Mouse (Mus musculus) ES-Bruce4 (cell line): ENCODE results near the gene Ccdc9. TPM values are rescaled to one million over a fixed set of nuclear protein-coding genes. Genes with fewer than 3 reads are reported as not detected.
"Not testable (repeated sequence)": the region's sequence is repeated elsewhere in the genome, so short reads cannot be mapped to it uniquely, and the experiment has no call there.

Experiments
- H3K27ac ChIP-seq: 2 replicates; pipeline ENCODE4 v1.5.1; 2012; ENCODE audit warnings: low read length, inconsistent platforms; ENCODE audit not compliant: insufficient read depth
- H3K27me3 ChIP-seq: 2 replicates; pipeline ENCODE4 v1.6.1; 2012; ENCODE audit warnings: mild to moderate bottlenecking, low read length, inconsistent platforms; ENCODE audit not compliant: control insufficient read depth, poor library complexity, insufficient read depth, severe bottlenecking
- H3K36me3 ChIP-seq: 2 replicates; pipeline ENCODE4 v1.6.1; 2012; ENCODE audit warnings: inconsistent platforms, mild to moderate bottlenecking, low read length, moderate library complexity; ENCODE audit not compliant: control insufficient read depth, poor library complexity, insufficient read depth, severe bottlenecking
- H3K4me1 ChIP-seq: one replicate; pipeline ENCODE4 v1.8.1; 2011; ENCODE audit warnings: low read length; ENCODE audit not compliant: control insufficient read depth, insufficient read depth
- H3K4me3 ChIP-seq: 2 replicates; pipeline ENCODE4 v1.5.1; 2011; ENCODE audit warnings: low read depth, mild to moderate bottlenecking, low read length
- H3K9ac ChIP-seq: 2 replicates; pipeline ENCODE4 v1.6.1; 2012; ENCODE audit warnings: low read depth, mild to moderate bottlenecking, inconsistent platforms; ENCODE audit not compliant: poor library complexity, severe bottlenecking
- H3K9me3 ChIP-seq: replicated peaks from 2 replicates; pipeline ENCODE4 v1.6.1; 2012; ENCODE audit warnings: mild to moderate bottlenecking, low read length, inconsistent platforms; ENCODE audit not compliant: control insufficient read depth, poor library complexity, insufficient read depth, severe bottlenecking
- CTCF ChIP-seq: IDR thresholded peaks from one replicate; pipeline ENCODE4 v1.8.1; 2011; ENCODE audit warnings: low read depth, low read length
- EP300 ChIP-seq: IDR thresholded peaks from 2 replicates; pipeline ENCODE4 v1.6.1; 2011; ENCODE audit warnings: low read depth, low read length; ENCODE audit not compliant: insufficient read depth
- POLR2A ChIP-seq: IDR thresholded peaks from one replicate; pipeline ENCODE4 v1.8.1; 2011; ENCODE audit warnings: low read length; ENCODE audit not compliant: insufficient read depth
- polyA plus RNA-seq: library from polyadenylated mRNA; stranded (reverse); fragments of >200 nt; gene quantifications from 2 replicates; pipeline ENCODE4 v1.2.4, GENCODE M21; 2011; ENCODE audit warnings: low read depth; ENCODE audit not compliant: missing spikeins, insufficient read depth, insufficient read length

Gene Ccdc9
- polyA plus RNA-seq, 1 experiment = 86.6 TPM

DNA sequence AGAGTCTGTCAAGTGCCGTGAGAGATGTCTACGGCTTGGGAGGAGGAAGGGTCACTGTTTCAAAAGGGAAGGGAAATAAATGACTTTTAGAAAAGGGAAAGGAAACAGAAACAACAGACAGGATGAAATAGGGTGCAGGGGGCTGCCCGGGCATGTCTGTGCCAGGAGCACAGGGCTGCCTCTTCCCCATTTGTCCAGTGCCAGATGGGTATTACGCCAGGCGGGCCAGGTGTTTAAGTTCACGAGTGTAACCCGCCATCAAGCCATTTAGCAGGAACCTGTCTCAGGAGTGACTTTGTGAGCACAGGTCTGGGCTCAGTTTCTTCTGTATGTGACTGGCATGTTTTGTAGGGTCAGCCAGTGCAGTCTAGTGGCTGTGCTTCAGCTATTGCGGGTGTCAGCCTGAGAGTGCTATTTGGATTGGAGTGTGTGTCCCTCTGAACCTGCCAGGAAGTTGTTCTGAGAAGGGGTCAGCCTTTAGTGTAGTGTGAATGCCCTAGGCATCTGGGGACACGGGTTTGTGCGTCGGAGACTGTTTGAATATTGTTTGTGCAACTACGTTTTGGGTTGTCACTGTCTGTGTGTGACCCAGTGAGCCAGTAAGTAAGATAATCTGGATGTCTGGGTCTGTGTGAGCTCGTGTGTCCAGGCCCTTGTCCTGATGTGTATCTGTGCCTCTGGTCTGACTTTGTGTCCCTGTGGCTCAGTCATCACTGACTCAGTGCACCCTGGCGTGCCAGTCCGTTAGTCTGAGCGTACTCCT lies 22.1 kb upstream of the Ccdc9 start:
- H3K27ac ChIP-seq = peak overlapping the region; percentile 85
- no peaks in the 10 kb centered on the region for H3K4me1 ChIP-seq
- TF ChIP-seq EP300 (peak; percentile 68; the same call in 1 of the 2 replicates), CTCF (no peak), POLR2A (peak; percentile 62)
- H3K36me3 ChIP-seq = no peaks in the 10 kb centered on the region
- no peaks in the 10 kb centered on the region for H3K27me3 ChIP-seq
- no peaks in the 10 kb centered on the region for H3K9me3 ChIP-seq
- peak overlapping the region; percentile 84 for H3K9ac ChIP-seq
- peak overlapping the region; percentile 47 for H3K4me3 ChIP-seq

DNA sequence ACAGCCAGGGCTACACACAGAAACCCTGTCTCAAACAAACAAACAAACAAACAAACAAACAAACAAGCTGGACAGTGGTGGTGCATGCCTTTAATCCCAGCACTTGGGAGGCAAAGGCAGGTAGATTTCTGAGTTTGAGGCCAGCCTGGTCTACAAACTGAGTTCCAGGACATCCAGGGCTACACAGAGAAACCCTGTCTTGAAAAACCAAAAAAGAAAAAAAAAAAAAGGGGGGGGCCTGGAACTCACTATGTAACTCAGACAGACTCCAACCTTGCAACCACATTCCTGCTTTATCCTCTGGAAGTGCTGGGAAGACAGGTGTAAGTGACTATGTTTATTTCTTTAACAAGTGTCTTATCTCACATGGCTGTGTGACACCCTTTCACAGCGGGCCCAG lies 21.5 kb upstream of the Ccdc9 start, which contains the start of gene Bbc3:
Bbc3 (plus strand) TSS at position 301 of the 400 bp plus-strand sequence.
- Histone ChIP-seq H3K9ac (peak within 1 kb of the TSS; percentile 84), H3K27ac (peak within 1 kb of the TSS; percentile 85), H3K4me3 (peak within 1 kb of the TSS; percentile 47)
- H3K9me3 ChIP-seq, H3K27me3 ChIP-seq, H3K4me1 ChIP-seq, H3K36me3 ChIP-seq: not testable (repeated sequence)

DNA sequence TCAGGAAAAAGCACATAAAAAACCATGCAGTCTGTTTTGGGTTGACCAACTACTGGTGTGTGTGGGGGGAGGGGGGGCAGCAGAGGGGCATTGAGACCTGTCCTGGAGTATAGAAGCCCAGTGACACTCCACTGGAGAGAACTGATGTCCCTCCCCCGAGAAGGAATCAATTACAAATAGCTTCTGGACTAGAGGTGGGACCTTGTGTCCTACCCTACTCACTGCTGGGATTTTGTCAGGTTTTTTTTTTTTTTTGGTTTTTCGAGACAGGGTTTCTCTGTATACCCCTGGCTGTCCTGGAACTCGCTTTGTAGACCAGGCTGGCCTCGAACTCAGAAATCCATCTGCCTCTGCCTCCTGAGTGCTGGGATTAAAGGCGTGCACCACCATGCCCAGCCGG lies 20.5 kb upstream of the Ccdc9 start:
- H3K9ac ChIP-seq, H3K27me3 ChIP-seq, H3K9me3 ChIP-seq, H3K4me1 ChIP-seq, H3K36me3 ChIP-seq, H3K4me3 ChIP-seq: not testable (repeated sequence)
- peak overlapping the region; percentile 85 for H3K27ac ChIP-seq

DNA sequence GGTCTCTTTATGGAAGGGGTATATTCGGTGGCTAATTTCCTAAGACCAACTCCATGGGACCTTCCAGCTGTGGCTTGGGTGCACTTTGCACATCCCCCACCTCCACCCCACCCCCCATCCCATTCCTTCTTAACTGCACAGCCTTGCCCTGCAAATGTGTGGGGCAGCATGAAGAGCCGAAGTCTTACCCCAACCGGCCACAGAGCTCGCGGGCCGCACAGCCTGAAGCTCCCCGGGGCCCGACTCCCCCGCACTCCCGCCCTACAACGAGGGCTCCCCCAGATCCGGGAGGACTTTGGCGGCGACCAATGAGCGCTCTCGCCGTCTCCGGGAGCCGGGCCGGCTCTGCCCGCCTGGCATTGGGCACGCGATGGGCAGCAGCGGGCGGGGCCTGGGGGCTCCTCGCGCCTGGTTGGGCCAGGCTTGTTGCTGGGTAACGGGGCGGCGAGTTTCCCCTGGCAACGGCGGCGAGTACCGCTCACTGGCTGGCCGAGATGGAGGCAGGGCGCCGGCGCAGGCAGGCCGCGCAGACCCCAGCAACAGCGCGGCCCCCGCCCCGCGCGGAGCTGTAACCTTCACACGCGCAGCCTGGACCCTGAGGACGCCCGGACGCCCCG lies 12.9 kb upstream of the Ccdc9 start:
- Histone ChIP-seq H3K36me3 (no peaks in the 10 kb centered on the region), H3K4me3 (peak overlapping the region; percentile 56), H3K9me3 (no peaks in the 10 kb centered on the region), H3K4me1 (peaks cover 1% of the 10 kb centered on the region), H3K9ac (peak overlapping the region; percentile 46), H3K27ac (no peak overlapping the region), H3K27me3 (no peaks in the 10 kb centered on the region)
- TF ChIP-seq POLR2A = no peak
- no peak for TF ChIP-seq CTCF

DNA sequence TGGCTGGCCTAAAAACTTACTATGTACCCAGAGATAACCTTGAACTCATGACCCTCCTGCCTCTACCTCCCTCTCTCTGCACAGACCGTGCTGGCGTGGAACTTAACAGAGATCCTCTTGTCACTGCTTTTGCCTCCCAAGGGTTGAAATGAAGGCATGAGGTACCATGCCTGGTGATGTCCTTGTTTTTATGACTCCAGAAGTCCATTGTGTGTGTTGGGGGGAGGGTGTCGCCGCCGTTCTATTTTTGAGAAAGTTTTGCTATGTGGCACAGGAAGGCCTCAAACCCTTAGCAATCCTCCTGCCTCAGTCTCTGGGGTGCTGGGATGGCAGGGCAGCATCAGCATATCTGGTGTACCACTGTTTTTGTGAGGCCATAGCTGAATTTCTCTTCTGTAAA lies 12.3 kb upstream of the Ccdc9 start:
- H3K4me3 ChIP-seq = no peak overlapping the region
- H3K9me3 ChIP-seq = no peaks in the 10 kb centered on the region
- no peak overlapping the region for H3K27ac ChIP-seq
- no peaks in the 10 kb centered on the region for H3K36me3 ChIP-seq
- H3K9ac ChIP-seq = 0 out of 2 replicates have a peak overlapping the region, but pooled peaks have one; percentile 46
- peaks cover 1% of the 10 kb centered on the region for H3K4me1 ChIP-seq
- H3K27me3 ChIP-seq = no peaks in the 10 kb centered on the region
- TF ChIP-seq CTCF (no peak), POLR2A (no peak), EP300 (no peak)

DNA sequence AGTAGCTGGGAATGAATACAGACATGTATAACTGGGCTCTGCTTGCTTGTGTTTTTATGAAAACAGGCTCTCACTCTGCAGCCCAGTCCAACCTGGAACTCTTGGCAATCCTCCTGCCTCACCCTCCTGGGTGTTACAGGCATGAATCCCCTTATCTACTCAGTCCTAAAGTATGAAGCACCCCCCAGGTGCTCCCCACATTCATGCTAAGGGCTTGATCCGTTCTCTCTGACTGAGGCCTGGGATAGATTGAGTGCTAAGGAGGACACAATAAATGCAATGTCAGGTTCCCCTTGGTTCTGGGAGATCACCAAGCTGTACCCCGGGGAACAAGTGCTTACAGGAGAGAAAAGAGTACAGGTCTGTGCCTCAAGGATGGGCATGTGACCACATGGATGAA lies 11.0 kb upstream of the Ccdc9 start:
- 0 out of 2 replicates have a peak overlapping the region, but pooled peaks have one; percentile 8 for H3K27ac ChIP-seq
- H3K9me3 ChIP-seq = no peaks in the 10 kb centered on the region
- TF ChIP-seq EP300 (no peak), CTCF (no peak)
- peak overlapping the region; percentile 57; the same call in 1 of the 2 replicates for H3K9ac ChIP-seq
- no peaks in the 10 kb centered on the region for H3K27me3 ChIP-seq
- no peak overlapping the region for H3K4me3 ChIP-seq
- no peaks in the 10 kb centered on the region for H3K36me3 ChIP-seq
- H3K4me1 ChIP-seq = peaks cover 1% of the 10 kb centered on the region
